Mouse (Mus musculus): ENCODE measurements around the gene Hdac7. TPM values are rescaled to one million over a fixed set of nuclear protein-coding genes. Genes with fewer than 3 reads are reported as not detected.
A peak's percentile ranks its signal among the peaks of the same experiment; 100 is the strongest.

Gene Hdac7
- polyA plus RNA-seq, 1 experiment: 827 TPM

GRCm38 (mm10) chr15:97831242-97831986, 12.9 kb downstream of the Hdac7 start:
- peak overlapping the region; percentile 55 for H3K4me3 ChIP-seq (ENCODE audit: control insufficient read depth, insufficient read depth, low read length)
- peak; percentile 61 for DNase-seq
- TF ChIP-seq POLR2A (IDR thresholded peaks at IDR 0.05; ENCODE audit: control insufficient read depth, extremely low read depth, insufficient read depth, low read length, poor library complexity) (peak; percentile 49; the same call in 1 of the 2 replicates), CTCF (IDR thresholded peaks at IDR 0.05; ENCODE audit: borderline replicate concordance, control insufficient read depth, extremely low read depth, insufficient read depth, low read length, poor library complexity) (0 out of 2 replicates have a peak, but pooled peaks have one; percentile 15)
- H3K27me3 ChIP-seq (ENCODE audit: control insufficient read depth, insufficient read depth, low read length): no peaks in the 10 kb centered on the region
- H3K27ac ChIP-seq (ENCODE audit: control insufficient read depth, insufficient read depth, low read length): peak overlapping the region; percentile 66
- H3K4me1 ChIP-seq (replicated peaks; ENCODE audit: control insufficient read depth, insufficient read depth, low read length): peaks cover 77% of the 10 kb centered on the region
- under 1% methylated on average over 76 of the region's 84 CpGs for whole genome bisulfite sequencing
- peaks cover 3% of the 10 kb centered on the region for H3K36me3 ChIP-seq (ENCODE audit: control insufficient read depth, insufficient read depth, low read length)

GRCm38 (mm10) chr15:97830788-97831241, 13.5 kb downstream of the Hdac7 start:
- Histone ChIP-seq H3K27ac (ENCODE audit: control insufficient read depth, insufficient read depth, low read length) (peak overlapping the region; percentile 66), H3K36me3 (ENCODE audit: control insufficient read depth, insufficient read depth, low read length) (peaks cover 8% of the 10 kb centered on the region), H3K27me3 (ENCODE audit: control insufficient read depth, insufficient read depth, low read length) (no peaks in the 10 kb centered on the region), H3K4me1 (replicated peaks; ENCODE audit: control insufficient read depth, insufficient read depth, low read length) (peaks cover 77% of the 10 kb centered on the region), H3K4me3 (ENCODE audit: control insufficient read depth, insufficient read depth, low read length) (peak overlapping the region; percentile 55)
- TF ChIP-seq CTCF (IDR thresholded peaks at IDR 0.05; ENCODE audit: borderline replicate concordance, control insufficient read depth, extremely low read depth, insufficient read depth, low read length, poor library complexity) (no peak), POLR2A (IDR thresholded peaks at IDR 0.05; ENCODE audit: control insufficient read depth, extremely low read depth, insufficient read depth, low read length, poor library complexity) (no peak)
- WGBS: 2% methylated on average over 39 of the region's 39 CpGs
- DNase-seq: peak; percentile 57

GRCm38 (mm10) chr15:97830253-97830787, 14.0 kb downstream of the Hdac7 start:
- H3K27ac ChIP-seq (ENCODE audit: control insufficient read depth, insufficient read depth, low read length): peak overlapping the region; percentile 66
- no peak for DNase-seq
- H3K4me1 ChIP-seq (replicated peaks; ENCODE audit: control insufficient read depth, insufficient read depth, low read length): peaks cover 78% of the 10 kb centered on the region
- H3K36me3 ChIP-seq (ENCODE audit: control insufficient read depth, insufficient read depth, low read length): peaks cover 8% of the 10 kb centered on the region
- WGBS: 14% methylated on average over 12 of the region's 12 CpGs
- H3K4me3 ChIP-seq (ENCODE audit: control insufficient read depth, insufficient read depth, low read length): peak overlapping the region; percentile 55
- no peaks in the 10 kb centered on the region for H3K27me3 ChIP-seq (ENCODE audit: control insufficient read depth, insufficient read depth, low read length)
- no peak for TF ChIP-seq POLR2A (IDR thresholded peaks at IDR 0.05; ENCODE audit: control insufficient read depth, extremely low read depth, insufficient read depth, low read length, poor library complexity)
- TF ChIP-seq CTCF (IDR thresholded peaks at IDR 0.05; ENCODE audit: borderline replicate concordance, control insufficient read depth, extremely low read depth, insufficient read depth, low read length, poor library complexity): no peak

GRCm38 (mm10) chr15:97829432-97829831, 14.9 kb downstream of the Hdac7 start:
- peak overlapping the region; percentile 66 for H3K27ac ChIP-seq (ENCODE audit: control insufficient read depth, insufficient read depth, low read length)
- peaks cover 8% of the 10 kb centered on the region for H3K36me3 ChIP-seq (ENCODE audit: control insufficient read depth, insufficient read depth, low read length)
- TF ChIP-seq POLR2A (IDR thresholded peaks at IDR 0.05; ENCODE audit: control insufficient read depth, extremely low read depth, insufficient read depth, low read length, poor library complexity) (no peak), CTCF (IDR thresholded peaks at IDR 0.05; ENCODE audit: borderline replicate concordance, control insufficient read depth, extremely low read depth, insufficient read depth, low read length, poor library complexity) (no peak)
- H3K27me3 ChIP-seq (ENCODE audit: control insufficient read depth, insufficient read depth, low read length): no peaks in the 10 kb centered on the region
- H3K4me3 ChIP-seq (ENCODE audit: control insufficient read depth, insufficient read depth, low read length): peak overlapping the region; percentile 55; the same call in 1 of the 2 replicates
- no peak for DNase-seq
- WGBS: 34% methylated on average over 2 of the region's 2 CpGs
- peaks cover 75% of the 10 kb centered on the region for H3K4me1 ChIP-seq (replicated peaks; ENCODE audit: control insufficient read depth, insufficient read depth, low read length)

- Histone ChIP-seq H3K4me3 (ENCODE audit: control insufficient read depth, insufficient read depth, low read length) (peak overlapping the region; percentile 55), H3K27me3 (ENCODE audit: control insufficient read depth, insufficient read depth, low read length) (no peaks in the 10 kb centered on the region), H3K4me1 (replicated peaks; ENCODE audit: control insufficient read depth, insufficient read depth, low read length) (peaks cover 77% of the 10 kb centered on the region), H3K36me3 (ENCODE audit: control insufficient read depth, insufficient read depth, low read length) (peaks cover 13% of the 10 kb centered on the region), H3K27ac (ENCODE audit: control insufficient read depth, insufficient read depth, low read length) (peak overlapping the region; percentile 66)
- DNase-seq: peak; percentile 66
- WGBS: 17% methylated on average over 5 of the region's 5 CpGs
- TF ChIP-seq POLR2A (IDR thresholded peaks at IDR 0.05; ENCODE audit: control insufficient read depth, extremely low read depth, insufficient read depth, low read length, poor library complexity) (no peak), CTCF (IDR thresholded peaks at IDR 0.05; ENCODE audit: borderline replicate concordance, control insufficient read depth, extremely low read depth, insufficient read depth, low read length, poor library complexity) (no peak)
Observed at GRCm38 (mm10) chr15:97828901-97829338, 15.4 kb downstream of the Hdac7 start.

GRCm38 (mm10) chr15:97828221-97828842, 16.0 kb downstream of the Hdac7 start:
- WGBS: 34% methylated on average over 6 of the region's 6 CpGs
- DNase-seq: no peak
- no peak for TF ChIP-seq POLR2A (IDR thresholded peaks at IDR 0.05; ENCODE audit: control insufficient read depth, extremely low read depth, insufficient read depth, low read length, poor library complexity)
- TF ChIP-seq CTCF (IDR thresholded peaks at IDR 0.05; ENCODE audit: borderline replicate concordance, control insufficient read depth, extremely low read depth, insufficient read depth, low read length, poor library complexity): no peak
- peak overlapping the region; percentile 55 for H3K4me3 ChIP-seq (ENCODE audit: control insufficient read depth, insufficient read depth, low read length)
- peaks cover 18% of the 10 kb centered on the region for H3K36me3 ChIP-seq (ENCODE audit: control insufficient read depth, insufficient read depth, low read length)
- H3K27me3 ChIP-seq (ENCODE audit: control insufficient read depth, insufficient read depth, low read length): no peaks in the 10 kb centered on the region
- peaks cover 77% of the 10 kb centered on the region for H3K4me1 ChIP-seq (replicated peaks; ENCODE audit: control insufficient read depth, insufficient read depth, low read length)
- H3K27ac ChIP-seq (ENCODE audit: control insufficient read depth, insufficient read depth, low read length): peak overlapping the region; percentile 47
